Mouse (Mus musculus) heart, postnatal 0 days (tissue): ENCODE data around the gene Pten.

Experiments
- CTCF ChIP-seq: IDR thresholded peaks from 2 replicates; pipeline ENCODE4 v1.5.1; 2016; ENCODE audit warnings: antibody characterized with exemption, control low read depth, low read depth
- EP300 ChIP-seq: IDR thresholded peaks from 2 replicates; pipeline ENCODE4 v1.6.1; 2016; ENCODE audit warnings: antibody characterized with exemption, low read depth

- TF ChIP-seq CTCF (no peak), EP300 (no peak)
Measured at GRCm38 (mm10) chr19:32831286-32831685, 74.0 kb downstream of the Pten start.
